ENCODE assay signal across 12 mouse cellular contexts in genomic region chr5:37240550-37240949, GRCm38 (mm10). TPM values are rescaled to one million over a fixed set of nuclear protein-coding genes. Genes with fewer than 3 reads are reported as not detected.
A peak's percentile ranks its signal among the peaks of the same experiment; 100 is the strongest.
DNase-seq lines count a peak whose midpoint lies in the region; ATAC-seq lines count a peak whose summit lies in the region.
"Had no signal": no experiment of that assay in that cellular context is flagged by ENCODE, and none has a peak within 500 bp of the region (broad histone marks: within the 10 kb centered on the region; RNA-seq: fewer than 3 reads in every experiment).

No protein-coding gene starts in this region.

- H3K27ac ChIP-seq in heart, embryonic 12.5 days (ENCODE audit: poor library complexity, severe bottlenecking), result no peak overlapping the region
- H3K27ac ChIP-seq in hindbrain, embryonic 14.5 days, result no peak overlapping the region
- H3K27ac ChIP-seq: embryonic facial prominence, embryonic 12.5 days; limb, embryonic 15.5 days had no signal

- no peak overlapping the region for H3K4me3 ChIP-seq in heart, embryonic 12.5 days
- no peak overlapping the region for H3K4me3 ChIP-seq in hindbrain, embryonic 14.5 days (replicated peaks; ENCODE audit: low read length)
- H3K4me3 ChIP-seq: embryonic facial prominence, embryonic 12.5 days; limb, embryonic 15.5 days had no signal

- ATAC-seq in heart, embryonic 12.5 days (ENCODE audit: insufficient number of reproducible peaks, low FRiP score), result no peak
- ATAC-seq in hindbrain, embryonic 14.5 days (ENCODE audit: low FRiP score), result no peak

- H3K9ac ChIP-seq in heart, embryonic 12.5 days, result no peak overlapping the region
- no peak overlapping the region for H3K9ac ChIP-seq in hindbrain, embryonic 14.5 days
- H3K9ac ChIP-seq: embryonic facial prominence, embryonic 12.5 days; limb, embryonic 15.5 days had no signal

- no peaks in the 10 kb centered on the region for H3K36me3 ChIP-seq in heart, embryonic 12.5 days
- H3K36me3 ChIP-seq in hindbrain, embryonic 14.5 days (replicated peaks; ENCODE audit: control insufficient read depth, insufficient read depth), result no peaks in the 10 kb centered on the region
- H3K36me3 ChIP-seq: embryonic facial prominence, embryonic 12.5 days; limb, embryonic 15.5 days had no signal

- no peaks in the 10 kb centered on the region for H3K9me3 ChIP-seq in heart, embryonic 12.5 days (replicated peaks)
- H3K9me3 ChIP-seq in hindbrain, embryonic 14.5 days (ENCODE audit: control insufficient read depth, low read length), result no peaks in the 10 kb centered on the region
- H3K9me3 ChIP-seq: embryonic facial prominence, embryonic 12.5 days; limb, embryonic 15.5 days had no signal

- H3K4me1 ChIP-seq in heart, embryonic 12.5 days (replicated peaks), result peaks cover 10% of the 10 kb centered on the region
- peaks cover 17% of the 10 kb centered on the region for H3K4me1 ChIP-seq in hindbrain, embryonic 14.5 days (replicated peaks; ENCODE audit: control insufficient read depth, insufficient read depth, low read length)

- peak; percentile 45 for DNase-seq in heart, adult 11 months
- DNase-seq in testis, postnatal 10 days (ENCODE audit: low spot score), result peak; percentile 58
- DNase-seq in testis, postnatal 14 days (ENCODE audit: low spot score), result no peak
- peak; percentile 56 for DNase-seq in hindbrain, embryonic 14.5 days (ENCODE audit: low spot score)
- DNase-seq in frontal cortex, postnatal 25 days (ENCODE audit: low spot score in 2 of 2), result no peak
- DNase-seq in layer of hippocampus, adult 9-10 months (ENCODE audit: low spot score), result no peak
- no peak for DNase-seq in gastrocnemius, postnatal 10 days
- DNase-seq: thymus, adult 18-20 months had no signal

- H3K27me3 ChIP-seq in heart, embryonic 12.5 days (replicated peaks), result peaks cover 75% of the 10 kb centered on the region
- peaks cover 6% of the 10 kb centered on the region; the same call in 1 of the 2 replicates for H3K27me3 ChIP-seq in hindbrain, embryonic 14.5 days (ENCODE audit: control insufficient read depth, insufficient read depth, low read length)

- H3K4me2 ChIP-seq in heart, embryonic 12.5 days, result no peak overlapping the region
- H3K4me2 ChIP-seq in hindbrain, embryonic 14.5 days (replicated peaks), result no peak overlapping the region
- H3K4me2 ChIP-seq: embryonic facial prominence, embryonic 12.5 days; limb, embryonic 15.5 days had no signal

- under 1% methylated on average over 5 of the region's 5 CpGs for WGBS in heart, embryonic 12.5 days
- WGBS in hindbrain, embryonic 14.5 days, result 8% methylated on average over 5 of the region's 5 CpGs

RNA-seq across cellular contexts. Expression of gene Crmp1, which starts 1.2 kb away (rescaled TPM):
- polyA plus RNA-seq in heart, embryonic 12.5 days (2016; fragmentation: Nextera tagmentation; extraction: Ambion mirVana), result 9.7 and 11.8 TPM in 2 replicates
- 907 and 1,000 TPM in 2 replicates for polyA plus RNA-seq in hindbrain, embryonic 14.5 days (2014; fragmentation: Nextera tagmentation; extraction: Ambion mirVana)
- 1 to 10 TPM; 1.5 to 2.5 TPM for total RNA-seq in gastrocnemius, postnatal 10 days (2021)
- total RNA-seq: hematopoietic stem cell, adult 5-6 weeks had no signal

Comparison
In these comparisons a context has a peak if more than half of its experiments do, and no peak if none do; other contexts are left out.
1. DNase-seq: peak in heart, adult 11 months (single experiment), testis, postnatal 10 days (single experiment) and hindbrain, embryonic 14.5 days (single experiment); none in testis, postnatal 14 days (single experiment), frontal cortex, postnatal 25 days (0 of 2), layer of hippocampus, adult 9-10 months (single experiment) and gastrocnemius, postnatal 10 days (single experiment).
2. RNA of gene Crmp1, which starts 1.2 kb away (polyA plus RNA-seq): 907 to 1,000 TPM in hindbrain, embryonic 14.5 days; 9.7 to 11.8 TPM in heart, embryonic 12.5 days; every median in the first group is over 10 times any median in the second.